Mouse (Mus musculus) hindbrain, embryonic 16.5 days (tissue): ENCODE measurements around the gene Hist2h3b. TPM values are rescaled to one million over a fixed set of nuclear protein-coding genes. Genes with fewer than 3 reads are reported as not detected.

Experiments used
- ATAC-seq: fragments of 200-750 bp; cut with Nextera tagmentation; 2 replicates; pipeline ENCODE4 v1.8.0; 2017; ENCODE audit warnings: moderate TSS enrichment, moderate library complexity
- H3K27ac ChIP-seq: fragments of 300-500 bp; sonication (generic); 2 replicates; pipeline ENCODE4 v1.5.1; 2014; ENCODE audit warnings: low read depth, mild to moderate bottlenecking, control low read depth, low read length, moderate library complexity
- H3K27me3 ChIP-seq: fragments of 300-500 bp; sonication (generic); replicated peaks from 2 replicates; pipeline ENCODE4 v1.6.1; 2014; ENCODE audit warnings: low read length; ENCODE audit not compliant: control insufficient read depth, insufficient read depth
- H3K36me3 ChIP-seq: fragments of 300-500 bp; sonication (generic); 2 replicates; pipeline ENCODE4 v1.6.1; 2014; ENCODE audit warnings: mild to moderate bottlenecking, low read length, moderate library complexity, mixed read lengths; ENCODE audit not compliant: control insufficient read depth, insufficient read depth
- H3K4me1 ChIP-seq: fragments of 300-500 bp; sonication (generic); 2 replicates; pipeline ENCODE4 v1.6.1; 2014; ENCODE audit warnings: low read depth, low read length; ENCODE audit not compliant: control insufficient read depth, insufficient read depth
- H3K4me2 ChIP-seq: fragments of 300-500 bp; sonication (generic); 2 replicates; pipeline ENCODE4 v1.6.1; 2014; ENCODE audit warnings: mild to moderate bottlenecking, low read length, control low read depth, moderate library complexity
- H3K4me3 ChIP-seq: fragments of 300-500 bp; sonication (generic); 2 replicates; pipeline ENCODE4 v1.5.1; 2014; ENCODE audit warnings: mild to moderate bottlenecking, low read length, control low read depth, moderate library complexity
- H3K9ac ChIP-seq: fragments of 300-500 bp; sonication (generic); 2 replicates; pipeline ENCODE4 v1.6.1; 2014; ENCODE audit warnings: low read depth, mild to moderate bottlenecking, control low read depth, low read length, moderate library complexity
- H3K9me3 ChIP-seq: fragments of 300-500 bp; sonication (generic); 2 replicates; pipeline ENCODE4 v1.6.1; 2014; ENCODE audit warnings: mild to moderate bottlenecking, low read length, moderate library complexity; ENCODE audit not compliant: control insufficient read depth
- WGBS: fragments of 180-500 bp; shearing (Covaris S2); extraction: QIAGEN DNeasy Blood & Tissue Kit; methylation state at CpG from one replicate; pipeline ENCODE4 v1.1.7; 2014; 5-methylcytosine and 5-hydroxymethylcytosine counted together
- polyA plus RNA-seq: library from polyadenylated mRNA; unstranded; fragments of >200 nt; fragmentation: Nextera tagmentation; extraction: Ambion mirVana; gene quantifications from 2 replicates; pipeline ENCODE4 v1.2.1, GENCODE M21; 2015

Gene Hist2h3b
- polyA plus RNA-seq, 1 experiment from 2014 or later: 8.4 TPM

DNA sequence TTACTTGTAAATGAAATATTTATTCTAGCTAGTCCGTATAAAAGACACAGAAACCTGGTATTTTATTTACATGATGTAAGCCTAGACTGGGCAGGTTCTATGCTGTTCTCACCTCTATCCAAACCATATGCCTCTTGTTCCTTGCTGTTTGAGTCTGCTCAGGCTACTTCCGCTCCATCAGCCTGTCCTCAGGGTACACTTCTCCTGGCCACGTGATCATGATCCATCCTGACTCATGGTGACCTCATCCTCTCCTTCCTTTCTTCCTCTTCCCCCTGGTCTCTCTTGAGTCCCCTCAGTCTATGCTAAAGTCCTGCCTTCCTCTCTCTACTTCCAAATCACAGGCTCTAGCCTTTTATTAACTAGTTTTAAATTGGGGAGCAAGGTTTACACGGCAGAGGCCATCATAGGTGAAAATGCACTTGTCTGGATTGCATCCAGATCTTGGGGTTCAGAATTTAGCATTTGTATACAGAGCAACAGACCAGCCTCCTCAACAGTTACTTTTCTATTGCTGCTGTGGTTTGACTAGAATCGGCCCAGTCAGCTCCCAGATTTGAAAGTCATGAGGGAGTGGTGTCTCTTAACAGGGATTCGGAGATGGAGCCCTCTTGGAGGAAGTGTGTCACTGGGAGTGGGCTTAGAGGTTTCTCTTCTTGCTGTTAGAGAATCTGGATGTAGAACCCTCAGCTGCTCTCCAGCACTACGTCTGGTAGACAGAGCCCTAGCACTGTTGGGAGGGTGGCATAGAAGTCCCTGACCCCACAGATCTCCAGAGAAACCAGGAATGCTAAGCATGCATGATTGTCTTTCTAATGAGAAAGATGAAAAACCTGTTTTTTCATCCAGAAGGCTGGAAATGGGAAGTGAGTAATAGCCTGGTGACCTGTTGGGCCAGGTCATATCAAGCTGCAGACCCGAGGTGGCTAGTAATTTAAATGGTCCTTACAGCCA, 41.5 kb upstream of the Hist2h3b start:
- Histone ChIP-seq H3K9ac (no peak overlapping the region), H3K27me3 (no peaks in the 10 kb centered on the region), H3K27ac (no peak overlapping the region), H3K36me3 (no peaks in the 10 kb centered on the region), H3K9me3 (no peaks in the 10 kb centered on the region), H3K4me3 (no peak overlapping the region), H3K4me2 (no peak overlapping the region), H3K4me1 (peaks cover 8% of the 10 kb centered on the region)
- ATAC-seq: no peak
- WGBS: 72% methylated on average over 8 of the region's 8 CpGs

DNA sequence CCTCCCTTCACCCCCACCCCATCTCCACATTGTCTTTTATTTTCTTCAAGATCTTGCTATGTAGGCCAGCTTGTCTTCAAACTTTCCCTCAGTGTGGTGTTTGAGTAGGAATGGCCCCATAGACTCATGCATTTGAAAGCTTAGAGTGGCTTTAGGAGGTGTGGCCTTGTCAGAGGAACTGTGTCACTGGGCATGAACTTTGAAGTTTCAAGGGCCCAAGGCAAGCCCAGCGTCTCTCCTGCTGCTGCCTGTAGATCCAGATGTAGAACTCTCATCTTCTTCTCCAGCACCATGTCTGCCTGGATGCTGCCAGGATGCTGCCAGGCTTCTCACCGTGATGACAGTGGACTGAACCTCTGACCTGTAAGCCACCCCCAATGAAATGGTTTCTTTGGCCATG, 39.6 kb upstream of the Hist2h3b start:
- Histone ChIP-seq H3K9ac (no peak overlapping the region), H3K9me3 (no peaks in the 10 kb centered on the region), H3K4me2 (no peak overlapping the region), H3K4me3 (no peak overlapping the region), H3K27ac (no peak overlapping the region), H3K36me3 (no peaks in the 10 kb centered on the region), H3K27me3 (no peaks in the 10 kb centered on the region), H3K4me1 (no peaks in the 10 kb centered on the region)
- ATAC-seq: no peak
- WGBS: 83% methylated on average over 2 of the region's 2 CpGs

GRCm38 (mm10) chr3:96230404-96230803, 38.0 kb upstream of the Hist2h3b start:
- H3K27me3 ChIP-seq: no peaks in the 10 kb centered on the region
- ATAC-seq: no peak
- H3K27ac ChIP-seq: no peak overlapping the region
- H3K4me1 ChIP-seq: no peaks in the 10 kb centered on the region
- no peaks in the 10 kb centered on the region for H3K36me3 ChIP-seq
- H3K4me2 ChIP-seq: no peak overlapping the region
- WGBS: 79% methylated on average over 2 of the region's 2 CpGs
- no peak overlapping the region for H3K4me3 ChIP-seq
- H3K9ac ChIP-seq: no peak overlapping the region
- H3K9me3 ChIP-seq: no peaks in the 10 kb centered on the region

- no peak overlapping the region for H3K4me3 ChIP-seq
- H3K27me3 ChIP-seq: no peaks in the 10 kb centered on the region
- H3K27ac ChIP-seq: no peak overlapping the region
- H3K4me1 ChIP-seq: no peaks in the 10 kb centered on the region
- H3K4me2 ChIP-seq: no peak overlapping the region
- H3K9me3 ChIP-seq: no peaks in the 10 kb centered on the region
- no peak for ATAC-seq
- no peak overlapping the region for H3K9ac ChIP-seq
- WGBS: 73% methylated on average over 4 of the region's 4 CpGs
- no peaks in the 10 kb centered on the region for H3K36me3 ChIP-seq
Observed at GRCm38 (mm10) chr3:96230910-96231757, 37.3 kb upstream of the Hist2h3b start.

- Histone ChIP-seq H3K4me1 (no peaks in the 10 kb centered on the region), H3K27me3 (no peaks in the 10 kb centered on the region), H3K36me3 (no peaks in the 10 kb centered on the region), H3K27ac (no peak overlapping the region), H3K4me2 (no peak overlapping the region), H3K4me3 (no peak overlapping the region), H3K9me3 (no peaks in the 10 kb centered on the region), H3K9ac (no peak overlapping the region)
- WGBS: 68% methylated on average over 2 of the region's 2 CpGs
- no peak for ATAC-seq
Observed at GRCm38 (mm10) chr3:96231758-96232120, 36.7 kb upstream of the Hist2h3b start.

DNA sequence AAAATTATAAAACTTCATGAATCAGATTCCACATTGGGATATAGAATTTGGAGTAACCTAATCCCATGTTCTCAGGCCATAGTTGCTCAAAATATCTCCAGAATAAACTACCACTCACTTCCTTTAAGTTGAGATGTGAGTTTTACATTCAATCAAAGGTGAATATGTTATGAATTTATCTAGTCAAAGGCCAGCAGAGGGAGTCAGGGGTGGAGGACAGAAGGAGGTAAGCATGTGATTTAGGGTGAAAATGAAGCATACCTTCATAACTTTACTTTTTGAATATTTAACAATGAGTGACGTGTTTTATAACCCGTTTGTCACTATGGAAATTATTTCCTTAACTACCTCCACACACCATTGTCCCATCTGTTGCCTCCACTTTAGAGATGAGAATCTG, 33.5 kb upstream of the Hist2h3b start:
- Histone ChIP-seq H3K9me3 (no peaks in the 10 kb centered on the region), H3K4me2 (no peak overlapping the region), H3K4me1 (peaks cover 9% of the 10 kb centered on the region), H3K4me3 (no peak overlapping the region), H3K36me3 (no peaks in the 10 kb centered on the region), H3K9ac (no peak overlapping the region), H3K27ac (no peak overlapping the region), H3K27me3 (no peaks in the 10 kb centered on the region)
- no peak for ATAC-seq
- WGBS: 86% methylated on average over 2 of the region's 2 CpGs

DNA sequence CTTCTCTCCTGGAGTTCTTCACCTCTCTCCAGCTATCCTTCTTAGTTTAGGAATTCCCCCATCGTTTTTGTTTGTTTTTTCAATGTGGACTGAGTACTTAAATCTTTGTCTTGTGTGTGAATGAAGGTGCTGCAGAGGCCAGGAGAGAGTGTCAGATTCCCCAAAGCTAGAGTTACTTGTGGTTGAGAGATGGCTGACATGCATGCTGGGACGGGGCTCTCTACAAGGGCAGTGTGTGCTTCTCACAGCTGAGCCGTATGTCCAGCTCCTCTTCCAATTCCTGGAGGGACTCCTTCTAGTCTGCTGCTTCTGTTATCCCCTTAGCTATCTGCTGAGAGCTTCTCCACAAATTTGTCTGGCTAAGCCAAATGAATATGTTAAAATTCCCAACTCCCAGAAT, 32.6 kb upstream of the Hist2h3b start:
- H3K9ac ChIP-seq: no peak overlapping the region
- WGBS: 80% methylated on average over 3 of the region's 3 CpGs
- H3K9me3 ChIP-seq: no peaks in the 10 kb centered on the region
- no peak overlapping the region for H3K4me3 ChIP-seq
- H3K27me3 ChIP-seq: no peaks in the 10 kb centered on the region
- no peak for ATAC-seq
- H3K36me3 ChIP-seq: no peaks in the 10 kb centered on the region
- H3K27ac ChIP-seq: no peak overlapping the region
- H3K4me2 ChIP-seq: no peak overlapping the region
- peaks cover 10% of the 10 kb centered on the region for H3K4me1 ChIP-seq

DNA sequence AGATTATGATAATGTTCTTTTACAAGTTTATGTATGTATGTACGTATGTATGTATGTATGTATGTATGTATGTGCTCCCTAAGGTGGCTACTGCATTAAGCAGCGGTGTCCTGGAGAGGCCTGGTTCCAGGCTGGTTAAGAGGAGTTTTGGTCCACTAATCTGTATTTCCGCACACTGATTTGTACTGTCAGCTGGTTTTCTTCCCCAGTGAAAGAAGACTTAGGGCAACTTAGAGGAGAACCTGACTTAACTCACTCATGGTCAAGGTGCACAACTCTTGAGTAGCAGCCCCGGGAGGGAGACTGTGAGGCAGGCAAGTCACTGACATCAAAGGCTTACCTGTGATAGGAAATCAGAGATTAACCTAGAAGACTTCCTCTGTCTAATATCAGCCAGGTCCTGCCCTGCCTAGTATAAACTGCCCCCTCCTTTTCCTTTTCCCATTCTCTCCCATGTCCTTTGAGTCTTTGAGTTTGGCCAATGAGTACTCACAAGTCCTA, 31.6 kb upstream of the Hist2h3b start:
- peak overlapping the region; percentile 3; the same call in 1 of the 2 replicates for H3K4me3 ChIP-seq
- peaks cover 12% of the 10 kb centered on the region for H3K4me1 ChIP-seq
- ATAC-seq: no peak
- H3K36me3 ChIP-seq: no peaks in the 10 kb centered on the region
- no peaks in the 10 kb centered on the region for H3K27me3 ChIP-seq
- no peak overlapping the region for H3K27ac ChIP-seq
- no peak overlapping the region for H3K9ac ChIP-seq
- H3K4me2 ChIP-seq: peak overlapping the region; percentile 46
- H3K9me3 ChIP-seq: no peaks in the 10 kb centered on the region
- WGBS: 91% methylated on average over 4 of the region's 4 CpGs

GRCm38 (mm10) chr3:96237335-96237903, 31.0 kb upstream of the Hist2h3b start:
- 27% methylated on average over 7 of the region's 7 CpGs for WGBS
- peaks cover 12% of the 10 kb centered on the region for H3K4me1 ChIP-seq
- no peaks in the 10 kb centered on the region for H3K9me3 ChIP-seq
- no peaks in the 10 kb centered on the region for H3K27me3 ChIP-seq
- no peak overlapping the region for H3K27ac ChIP-seq
- no peak overlapping the region for H3K9ac ChIP-seq
- H3K36me3 ChIP-seq: no peaks in the 10 kb centered on the region
- H3K4me2 ChIP-seq: peak overlapping the region; percentile 46
- ATAC-seq: no peak
- peak overlapping the region; percentile 28 for H3K4me3 ChIP-seq
